ENCODE assay signal across 17 mouse cellular contexts in genomic region chr10:40736172-40736571, GRCm38 (mm10).
"Had no signal": no experiment of that assay in that cellular context is flagged by ENCODE, and none has a peak within 500 bp of the region (broad histone marks: within the 10 kb centered on the region; RNA-seq: fewer than 3 reads in every experiment).

No protein-coding gene starts in this region.

- H3K4me2 ChIP-seq: limb, embryonic 13.5 days; liver, embryonic 12.5 days; liver, embryonic 15.5 days; lung, embryonic 15.5 days; neural tube, embryonic 12.5 days had no signal

- H3K4me1 ChIP-seq: liver, embryonic 15.5 days had no signal

- H3K4me3 ChIP-seq: limb, embryonic 10.5 days; limb, embryonic 13.5 days; liver, embryonic 12.5 days; liver, embryonic 15.5 days; lung, embryonic 15.5 days; megakaryocyte, embryonic 14.5 days; neural tube, embryonic 12.5 days had no signal

- H3K36me3 ChIP-seq: limb, embryonic 10.5 days; limb, embryonic 13.5 days; liver, embryonic 12.5 days; liver, embryonic 15.5 days; lung, embryonic 15.5 days; neural tube, embryonic 12.5 days had no signal

- H3K9me3 ChIP-seq: limb, embryonic 10.5 days; liver, embryonic 12.5 days; liver, embryonic 15.5 days; lung, embryonic 15.5 days; megakaryocyte, embryonic 14.5 days; neural tube, embryonic 12.5 days had no signal

- H3K9ac ChIP-seq: limb, embryonic 13.5 days; liver, embryonic 12.5 days; liver, embryonic 15.5 days; lung, embryonic 15.5 days; neural tube, embryonic 12.5 days had no signal

- H3K27ac ChIP-seq: kidney, postnatal 0 days; limb, embryonic 10.5 days; limb, embryonic 13.5 days; liver, embryonic 12.5 days; liver, embryonic 15.5 days; lung, embryonic 15.5 days; neural tube, embryonic 12.5 days had no signal

- DNase-seq: kidney, adult 2 months; kidney, postnatal 25 days; liver; lung, adult 18-20 months; lung, postnatal 10 days; lung, postnatal 36 days; thymus, adult 18-20 months; thymus, postnatal 36 days had no signal

- ATAC-seq: intestine, embryonic 16.5 days; liver, embryonic 12.5 days had no signal

- H3K27me3 ChIP-seq: liver, embryonic 15.5 days; lung, embryonic 15.5 days; neural tube, embryonic 12.5 days had no signal
